Mouse (Mus musculus): Measurements from ENCODE around the gene Gm28490.
"Not testable (repeated sequence)": the region's sequence is repeated elsewhere in the genome, so short reads cannot be mapped to it uniquely, and the experiment has no call there.

The Gm28490 gene

GRCm38 (mm10) chrY:31634656-31635055 lies at the start of gene Gm28490:
Gm28490 (minus strand) TSS chrY:31634756.
- DNase-seq (ENCODE audit: low read depth, low spot score) = not testable (repeated sequence)

Data from ES-CJ7 (cell line).